Mouse (Mus musculus): ENCODE measurements at regions not wholly inside any gene's neighbourhood (a gene's known extent, or its start where the extent isn't known, plus 50 kb on each side); places are given as distances from the start of the nearest gene placed in this dataset.

- H3K27me3 ChIP-seq (ENCODE audit: insufficient read depth, low read length) = no peaks in the 10 kb centered on the region
- DNase-seq (ENCODE audit: low spot score) (no peak), ATAC-seq (ENCODE audit: extremely low read depth, insufficient number of reproducible peaks, low FRiP score, poor library complexity, severe bottlenecking) (no peak)
- H3K36me3 ChIP-seq (replicated peaks) = no peaks in the 10 kb centered on the region
- peaks cover 11% of the 10 kb centered on the region for H3K9me3 ChIP-seq (replicated peaks)
- H3K4me3 ChIP-seq (ENCODE audit: low read depth, low read length) = no peak overlapping the region
- H3K4me1 ChIP-seq (ENCODE audit: insufficient read depth, low read depth, low read length) = no peaks in the 10 kb centered on the region
- TF ChIP-seq GATA2 (IDR thresholded peaks at IDR 0.05; ENCODE audit: borderline replicate concordance, low read depth, low read length) (no peak), GATA1 (IDR thresholded peaks at IDR 0.05; ENCODE audit: borderline replicate concordance, low read length) (no peak), POLR2AphosphoS5 (IDR thresholded peaks at IDR 0.05; ENCODE audit: insufficient replicate concordance, low read depth, low read length) (no peak), TAL1 (conservative IDR thresholded peaks at IDR 0.05; ENCODE audit: low read depth, low read length) (no peak), CTCF (IDR thresholded peaks at IDR 0.05; ENCODE audit: low read depth, low read length) (no peak)
Observed at GRCm38 (mm10) chr6:98114327-98115134, 228.0 kb downstream of the Gm765 start.

- ATAC-seq (ENCODE audit: extremely low read depth, insufficient number of reproducible peaks, low FRiP score, poor library complexity, severe bottlenecking) (no peak), DNase-seq (ENCODE audit: low spot score) (no peak)
- Histone ChIP-seq H3K4me1 (ENCODE audit: insufficient read depth, low read depth, low read length) (no peaks in the 10 kb centered on the region), H3K9me3 (replicated peaks) (peaks cover 11% of the 10 kb centered on the region), H3K36me3 (replicated peaks) (no peaks in the 10 kb centered on the region), H3K27me3 (ENCODE audit: insufficient read depth, low read length) (no peaks in the 10 kb centered on the region), H3K4me3 (ENCODE audit: low read depth, low read length) (no peak overlapping the region)
- TF ChIP-seq GATA1 (IDR thresholded peaks at IDR 0.05; ENCODE audit: borderline replicate concordance, low read length) (no peak), GATA2 (IDR thresholded peaks at IDR 0.05; ENCODE audit: borderline replicate concordance, low read depth, low read length) (no peak), TAL1 (conservative IDR thresholded peaks at IDR 0.05; ENCODE audit: low read depth, low read length) (no peak), POLR2AphosphoS5 (IDR thresholded peaks at IDR 0.05; ENCODE audit: insufficient replicate concordance, low read depth, low read length) (no peak), CTCF (IDR thresholded peaks at IDR 0.05; ENCODE audit: low read depth, low read length) (no peak)
Observed at GRCm38 (mm10) chr6:98113708-98114107, 228.8 kb downstream of the Gm765 start.

- DNase-seq (ENCODE audit: low spot score) (no peak), ATAC-seq (ENCODE audit: extremely low read depth, insufficient number of reproducible peaks, low FRiP score, poor library complexity, severe bottlenecking) (no peak)
- Histone ChIP-seq H3K36me3 (replicated peaks) (no peaks in the 10 kb centered on the region), H3K4me1 (ENCODE audit: insufficient read depth, low read depth, low read length) (no peaks in the 10 kb centered on the region), H3K27me3 (ENCODE audit: insufficient read depth, low read length) (no peaks in the 10 kb centered on the region), H3K9me3 (replicated peaks) (peaks cover 11% of the 10 kb centered on the region), H3K4me3 (ENCODE audit: low read depth, low read length) (no peak overlapping the region)
- TF ChIP-seq CTCF (IDR thresholded peaks at IDR 0.05; ENCODE audit: low read depth, low read length) (no peak), TAL1 (conservative IDR thresholded peaks at IDR 0.05; ENCODE audit: low read depth, low read length) (no peak), GATA1 (IDR thresholded peaks at IDR 0.05; ENCODE audit: borderline replicate concordance, low read length) (no peak), POLR2AphosphoS5 (IDR thresholded peaks at IDR 0.05; ENCODE audit: insufficient replicate concordance, low read depth, low read length) (no peak), GATA2 (IDR thresholded peaks at IDR 0.05; ENCODE audit: borderline replicate concordance, low read depth, low read length) (no peak)
Observed at GRCm38 (mm10) chr6:98112495-98113115, 229.9 kb downstream of the Gm765 start.

GRCm38 (mm10) chr6:98107123-98107522 lies 235.4 kb downstream of the Gm765 start:
- no peak overlapping the region for H3K4me3 ChIP-seq (ENCODE audit: low read depth, low read length)
- ATAC-seq (ENCODE audit: extremely low read depth, insufficient number of reproducible peaks, low FRiP score, poor library complexity, severe bottlenecking) = no peak
- TF ChIP-seq GATA2 (IDR thresholded peaks at IDR 0.05; ENCODE audit: borderline replicate concordance, low read depth, low read length) (no peak), CTCF (IDR thresholded peaks at IDR 0.05; ENCODE audit: low read depth, low read length) (no peak), GATA1 (IDR thresholded peaks at IDR 0.05; ENCODE audit: borderline replicate concordance, low read length) (no peak), TAL1 (conservative IDR thresholded peaks at IDR 0.05; ENCODE audit: low read depth, low read length) (no peak), POLR2AphosphoS5 (IDR thresholded peaks at IDR 0.05; ENCODE audit: insufficient replicate concordance, low read depth, low read length) (no peak)
- no peaks in the 10 kb centered on the region for H3K27me3 ChIP-seq (ENCODE audit: insufficient read depth, low read length)
- no peaks in the 10 kb centered on the region for H3K4me1 ChIP-seq (ENCODE audit: insufficient read depth, low read depth, low read length)
- peaks cover 14% of the 10 kb centered on the region for H3K9me3 ChIP-seq (replicated peaks)
- no peak for DNase-seq (ENCODE audit: low spot score)
- no peaks in the 10 kb centered on the region for H3K36me3 ChIP-seq (replicated peaks)

GRCm38 (mm10) chr6:98105280-98106090 lies 237.1 kb downstream of the Gm765 start:
- 0 out of 2 replicates have a peak, but pooled peaks have one; percentile 17 for TF ChIP-seq CTCF (IDR thresholded peaks at IDR 0.05; ENCODE audit: low read depth, low read length)
- no peak for TF ChIP-seq TAL1 (conservative IDR thresholded peaks at IDR 0.05; ENCODE audit: low read depth, low read length)
- Histone ChIP-seq H3K36me3 (replicated peaks) (no peaks in the 10 kb centered on the region), H3K27me3 (ENCODE audit: insufficient read depth, low read length) (no peaks in the 10 kb centered on the region), H3K4me3 (ENCODE audit: low read depth, low read length) (no peak overlapping the region), H3K9me3 (replicated peaks) (peaks cover 22% of the 10 kb centered on the region), H3K4me1 (ENCODE audit: insufficient read depth, low read depth, low read length) (no peaks in the 10 kb centered on the region)
- DNase-seq (ENCODE audit: low spot score) (no peak), ATAC-seq (ENCODE audit: extremely low read depth, insufficient number of reproducible peaks, low FRiP score, poor library complexity, severe bottlenecking) (no peak)

GRCm38 (mm10) chr6:98104432-98104831 lies 238.1 kb downstream of the Gm765 start:
- DNase-seq (ENCODE audit: low spot score) (no peak), ATAC-seq (ENCODE audit: extremely low read depth, insufficient number of reproducible peaks, low FRiP score, poor library complexity, severe bottlenecking) (no peak)
- H3K9me3 ChIP-seq (replicated peaks) = peaks cover 26% of the 10 kb centered on the region
- H3K4me1 ChIP-seq (ENCODE audit: insufficient read depth, low read depth, low read length) = no peaks in the 10 kb centered on the region
- no peaks in the 10 kb centered on the region for H3K36me3 ChIP-seq (replicated peaks)
- TF ChIP-seq GATA1 (IDR thresholded peaks at IDR 0.05; ENCODE audit: borderline replicate concordance, low read length) = no peak
- no peak for TF ChIP-seq TAL1 (conservative IDR thresholded peaks at IDR 0.05; ENCODE audit: low read depth, low read length)
- H3K4me3 ChIP-seq (ENCODE audit: low read depth, low read length) = no peak overlapping the region
- no peaks in the 10 kb centered on the region for H3K27me3 ChIP-seq (ENCODE audit: insufficient read depth, low read length)
